Mouse (Mus musculus): ENCODE results near the gene Sncb.
"Not testable (repeated sequence)": the region's sequence is repeated elsewhere in the genome, so short reads cannot be mapped to it uniquely, and the experiment has no call there.

Sncb gene

GRCm38 (mm10) chr13:54766192-54766768 is at the start of gene Sncb:
Sncb (minus strand) TSS chr13:54766595.
- DNase-seq (ENCODE audit: low read depth, low spot score): peak; percentile 93

- peak; percentile 75 for DNase-seq (ENCODE audit: low read depth, low spot score)
Observed at GRCm38 (mm10) chr13:54813381-54813780, 47.0 kb upstream of the Sncb start.

- peak; percentile 79 for DNase-seq (ENCODE audit: low read depth, low spot score)
Observed at GRCm38 (mm10) chr13:54811476-54811875, 45.1 kb upstream of the Sncb start.

GRCm38 (mm10) chr13:54808067-54808466 is 41.7 kb upstream of the Sncb start:
- DNase-seq (ENCODE audit: low read depth, low spot score): peak; percentile 60

GRCm38 (mm10) chr13:54806434-54806976 is 40.1 kb upstream of the Sncb start:
- no peak for DNase-seq (ENCODE audit: low read depth, low spot score)

GRCm38 (mm10) chr13:54805134-54805838 is 38.9 kb upstream of the Sncb start:
- peak; percentile 73 for DNase-seq (ENCODE audit: low read depth, low spot score)

- no peak for DNase-seq (ENCODE audit: low read depth, low spot score)
Observed at GRCm38 (mm10) chr13:54803010-54803409, 36.6 kb upstream of the Sncb start.

GRCm38 (mm10) chr13:54800206-54800605 is 33.8 kb upstream of the Sncb start:
- DNase-seq (ENCODE audit: low read depth, low spot score): no peak

- DNase-seq (ENCODE audit: low read depth, low spot score): peak; percentile 92
Observed at GRCm38 (mm10) chr13:54799701-54800100, 33.3 kb upstream of the Sncb start.

GRCm38 (mm10) chr13:54798740-54799139 is 32.3 kb upstream of the Sncb start:
- peak; percentile 72 for DNase-seq (ENCODE audit: low read depth, low spot score)

- DNase-seq (ENCODE audit: low read depth, low spot score): peak; percentile 69
Observed at GRCm38 (mm10) chr13:54797861-54798643, 31.7 kb upstream of the Sncb start.

- DNase-seq (ENCODE audit: low read depth, low spot score): peak; percentile 78
Observed at GRCm38 (mm10) chr13:54797356-54797755, 31.0 kb upstream of the Sncb start.

- DNase-seq (ENCODE audit: low read depth, low spot score): peak; percentile 29
Observed at GRCm38 (mm10) chr13:54794843-54795242, 28.4 kb upstream of the Sncb start.

GRCm38 (mm10) chr13:54794002-54794577 is 27.7 kb upstream of the Sncb start:
- peak; percentile 66 for DNase-seq (ENCODE audit: low read depth, low spot score)

GRCm38 (mm10) chr13:54792259-54793230 is 26.1 kb upstream of the Sncb start:
- peak; percentile 37 for DNase-seq (ENCODE audit: low read depth, low spot score)

- peak; percentile 92 for DNase-seq (ENCODE audit: low read depth, low spot score)
Observed at GRCm38 (mm10) chr13:54789561-54790397, 23.4 kb upstream of the Sncb start.

GRCm38 (mm10) chr13:54788740-54789560 is 22.6 kb upstream of the Sncb start, which contains the start of gene Tspan17:
Tspan17 (plus strand) TSS chr13:54789377.
- DNase-seq (ENCODE audit: low read depth, low spot score): peak; percentile 98

- DNase-seq (ENCODE audit: low read depth, low spot score): not testable (repeated sequence)
Observed at GRCm38 (mm10) chr13:54787591-54787990, 21.2 kb upstream of the Sncb start.

GRCm38 (mm10) chr13:54783698-54784097 is 17.3 kb upstream of the Sncb start, which contains the start of gene Eif4e1b:
Eif4e1b (plus strand) TSS chr13:54783998.
- no peak for DNase-seq (ENCODE audit: low read depth, low spot score)
